Mouse (Mus musculus) lung, postnatal 10 days (tissue): ENCODE results near the gene Ascl5.

Source experiments
- DNase-seq: peaks from one replicate; pipeline ENCODE4 v3.0.0; 2021

Ascl5 gene

DNA sequence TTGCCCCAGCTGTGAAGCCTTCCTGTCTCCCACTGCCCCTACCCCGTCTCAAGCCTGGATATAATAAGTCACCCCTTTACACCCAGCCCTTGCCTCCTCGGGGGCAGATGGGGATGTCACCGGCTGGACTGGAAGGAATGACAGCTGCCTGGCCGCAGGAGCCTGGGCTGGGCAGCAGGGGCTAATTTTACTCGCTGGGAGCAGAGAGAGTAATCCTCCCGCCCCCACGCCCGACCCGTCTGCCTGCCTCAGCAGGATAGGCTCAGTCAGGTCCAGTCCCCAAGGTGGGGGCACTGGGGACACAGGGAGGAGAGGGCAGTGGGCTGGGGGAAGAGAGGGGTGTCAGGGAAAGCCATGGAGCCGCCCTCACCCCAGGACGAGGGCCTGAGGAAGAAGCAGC is 1.9 kb downstream of the Ascl5 start, which contains the start of gene Cacna1s:
Cacna1s (plus strand) TSS at position 204 of the 400 bp plus-strand sequence.
- no peak for DNase-seq

DNA sequence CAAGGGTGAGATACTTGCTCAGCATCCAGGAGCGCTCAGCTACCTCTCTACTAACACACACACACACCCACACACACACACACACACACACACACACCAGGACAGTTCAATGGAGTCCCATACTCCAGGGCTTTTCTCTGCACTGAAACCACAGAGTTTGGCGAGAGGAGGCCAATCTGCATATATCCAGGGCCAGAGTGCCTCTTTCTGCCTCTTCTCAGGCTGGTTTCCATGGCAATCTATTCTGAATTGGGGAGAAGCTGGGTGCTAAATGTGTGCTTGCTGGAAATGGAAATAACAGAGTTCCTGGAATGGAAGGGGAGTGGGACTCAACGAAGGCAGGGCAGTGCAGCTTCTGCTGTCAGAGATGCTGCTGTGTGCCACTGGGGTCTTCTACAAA is 5.2 kb downstream of the Ascl5 start:
- DNase-seq = no peak

DNA sequence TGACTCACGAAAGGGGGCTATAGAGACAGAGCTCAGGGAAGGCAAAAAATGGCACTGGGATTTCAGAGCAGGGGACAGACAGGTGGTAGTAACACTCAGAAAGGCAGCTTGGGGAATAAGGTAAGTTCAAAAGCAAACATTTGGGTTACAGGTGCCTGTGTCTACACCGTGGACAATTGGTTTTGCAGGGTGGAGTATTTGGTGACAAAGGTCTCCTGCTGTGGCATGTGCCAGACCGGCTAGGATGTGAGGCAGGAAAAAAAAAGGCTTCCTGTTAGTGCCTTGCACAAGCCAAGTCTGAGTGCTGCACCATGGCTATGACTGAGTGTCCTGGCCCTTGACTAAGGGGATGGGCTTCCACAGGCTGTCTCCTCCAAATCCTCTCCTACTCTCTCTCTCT is 8.0 kb downstream of the Ascl5 start:
- DNase-seq = no peak

GRCm38 (mm10) chr1:136061041-136061789 is 10.6 kb downstream of the Ascl5 start:
- DNase-seq = peak; percentile 79

- DNase-seq = no peak
These were observed 11.2 kb downstream of the Ascl5 start for GRCm38 (mm10) chr1:136061790-136062141.

GRCm38 (mm10) chr1:136063991-136064390 is 13.4 kb downstream of the Ascl5 start:
- DNase-seq = no peak

DNA sequence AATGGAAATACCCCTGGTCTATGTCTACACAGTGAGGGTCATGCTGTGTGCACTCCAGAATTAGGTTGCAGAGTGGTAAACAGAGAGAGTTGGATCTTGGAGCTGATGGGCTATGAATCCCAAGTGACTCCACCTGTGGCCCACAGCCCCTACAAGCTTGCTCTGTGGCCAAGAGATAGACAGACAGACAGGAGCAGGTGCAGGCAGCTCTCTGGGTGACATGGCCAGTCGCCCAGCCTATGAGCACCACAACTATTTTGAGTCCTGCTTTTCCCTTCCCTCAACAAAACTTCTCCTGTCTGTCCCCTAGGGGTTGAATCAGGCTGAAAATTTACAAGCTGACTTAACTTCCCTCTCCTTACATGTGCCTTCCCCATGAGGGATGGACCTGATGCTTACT is 16.0 kb downstream of the Ascl5 start:
- DNase-seq = no peak

DNA sequence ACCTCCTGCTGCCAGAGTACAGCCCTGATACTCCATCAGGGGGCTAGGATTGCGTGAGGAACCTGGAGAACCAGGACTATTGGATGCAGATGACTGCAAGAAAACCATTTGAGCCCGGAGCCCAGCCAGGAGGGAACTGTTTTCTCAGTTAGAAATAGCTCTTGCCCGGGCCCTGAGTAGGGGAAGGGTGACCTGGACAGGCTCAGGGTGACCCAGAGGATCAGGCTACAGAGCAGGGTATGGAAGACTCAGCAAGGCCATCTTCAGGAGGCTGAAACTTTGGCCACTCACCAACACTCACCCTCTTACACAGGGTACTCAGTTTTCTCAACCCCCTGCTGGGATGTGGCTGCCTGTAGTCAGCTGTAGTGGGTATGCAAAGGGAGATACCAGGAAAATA is 17.0 kb downstream of the Ascl5 start:
- no peak for DNase-seq

GRCm38 (mm10) chr1:136076086-136076485 is 25.5 kb downstream of the Ascl5 start:
- peak; percentile 55 for DNase-seq

GRCm38 (mm10) chr1:136077656-136078055 is 27.1 kb downstream of the Ascl5 start:
- DNase-seq = no peak

DNA sequence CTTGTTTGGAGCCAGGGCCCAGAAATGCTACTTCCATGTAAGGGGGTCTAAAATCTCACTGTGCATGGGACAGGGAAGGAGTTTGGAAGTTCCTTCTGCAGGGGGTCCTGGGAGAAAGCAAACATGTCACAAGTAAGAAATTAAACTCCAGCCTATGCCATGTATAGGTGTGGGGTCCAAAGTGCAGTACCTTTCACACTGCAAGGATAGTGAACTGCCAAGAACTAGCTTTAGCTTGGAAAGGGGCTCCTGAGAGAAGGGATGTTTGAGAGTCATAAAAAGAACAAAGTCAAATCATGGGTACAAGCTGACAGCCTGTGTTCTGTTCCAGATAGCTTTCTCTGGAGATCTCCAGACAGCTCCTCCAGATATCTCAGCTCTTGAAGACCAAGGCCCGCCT is 30.6 kb downstream of the Ascl5 start:
- DNase-seq = no peak

DNA sequence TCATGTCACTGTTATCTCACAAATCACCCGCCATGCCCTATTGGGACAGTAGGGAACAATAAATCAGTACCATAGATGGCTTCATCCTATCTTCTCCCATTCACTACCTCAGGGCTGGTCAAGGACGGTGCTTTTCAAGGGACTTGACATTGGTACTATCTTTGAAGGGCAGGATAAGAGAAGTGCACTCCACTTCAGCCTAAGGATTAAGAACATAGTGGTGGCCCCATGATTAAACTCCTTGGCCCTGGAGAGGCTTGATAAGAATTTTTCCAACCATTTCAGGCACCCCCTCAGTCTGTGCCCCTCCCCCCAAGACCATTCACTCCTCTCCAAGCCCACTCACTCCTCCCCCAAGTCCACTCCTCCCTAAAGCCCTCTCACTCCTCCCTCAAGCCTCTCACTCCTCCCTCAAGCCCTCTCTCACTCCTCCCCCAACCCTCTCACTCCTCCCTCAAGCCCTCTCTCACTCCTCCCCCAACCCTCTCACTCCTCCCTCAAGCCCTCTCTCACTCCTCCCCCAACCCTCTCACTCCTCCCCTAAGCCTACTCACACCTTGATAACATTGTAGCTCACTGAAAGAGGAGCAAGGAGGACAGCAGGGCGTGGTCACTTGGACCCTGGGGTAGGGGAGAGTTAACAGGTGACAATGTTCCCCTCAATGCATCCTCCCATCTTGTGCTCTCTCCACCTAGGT is 35.5 kb downstream of the Ascl5 start:
- no peak for DNase-seq

DNA sequence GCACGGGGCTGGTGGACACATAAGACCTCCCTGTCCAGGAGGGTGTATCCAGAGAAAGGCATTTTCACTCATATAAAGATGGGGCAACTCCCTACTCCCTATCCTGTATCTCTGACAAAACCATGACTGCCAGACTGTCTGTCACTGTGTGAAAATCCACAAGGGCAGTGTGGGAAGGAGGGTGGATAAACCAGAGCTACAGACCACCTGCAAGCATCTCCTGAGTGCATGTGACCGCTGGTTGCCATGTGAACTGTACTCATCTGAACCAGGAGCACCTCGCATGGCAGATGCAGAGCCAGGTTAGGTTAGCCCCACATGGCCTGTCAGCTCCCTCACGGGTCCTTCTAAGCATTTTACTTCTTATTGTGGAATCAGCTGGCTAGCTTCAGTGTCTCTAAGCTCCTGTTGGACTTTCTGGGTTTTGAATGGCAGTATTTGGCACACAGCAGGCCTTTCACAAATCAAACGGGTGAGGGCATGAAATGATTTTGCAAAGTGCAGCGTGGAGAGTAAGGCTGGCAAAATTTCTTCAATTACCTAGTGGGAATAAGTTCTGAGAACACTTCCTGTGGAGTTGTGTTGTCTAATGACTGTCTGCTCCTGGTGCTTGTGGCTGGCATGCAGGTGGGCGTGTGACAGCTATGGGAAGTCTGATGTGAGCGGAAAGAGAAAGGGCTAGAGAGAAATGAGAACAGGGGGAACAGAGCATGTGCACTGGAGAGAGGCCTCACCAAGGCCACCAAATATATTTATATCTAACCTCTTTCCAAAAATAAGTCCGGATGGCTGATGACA is 39.0 kb downstream of the Ascl5 start:
- DNase-seq = no peak

DNA sequence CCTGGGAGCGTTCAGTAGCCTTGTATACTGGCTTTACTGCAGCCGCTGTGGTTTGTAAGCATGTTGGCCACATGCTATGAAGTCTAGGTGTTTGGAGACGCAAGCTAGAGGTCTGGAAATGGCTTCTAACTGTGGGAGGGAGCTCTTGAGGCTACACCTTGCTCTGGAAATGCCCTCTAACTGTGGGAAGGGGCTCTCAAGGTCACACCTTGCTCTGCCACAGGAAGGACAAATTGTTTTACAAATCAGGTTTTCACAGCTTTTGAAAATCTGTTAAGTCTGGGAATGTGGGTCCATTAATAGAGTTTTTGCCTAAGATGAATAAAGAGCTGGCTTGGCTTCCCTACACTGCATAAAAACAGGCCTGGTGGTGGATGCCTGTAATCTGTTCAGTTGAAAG is 43.1 kb downstream of the Ascl5 start:
- DNase-seq = no peak

GRCm38 (mm10) chr1:136094807-136095206 is 44.2 kb downstream of the Ascl5 start:
- no peak for DNase-seq
